Mouse (Mus musculus): ENCODE data around the gene Krt10. TPM values are rescaled to one million over a fixed set of nuclear protein-coding genes. Genes with fewer than 3 reads are reported as not detected.

The Krt10 gene
- polyA plus RNA-seq, 1 experiment from 2014 or later: 6.3 TPM

DNA sequence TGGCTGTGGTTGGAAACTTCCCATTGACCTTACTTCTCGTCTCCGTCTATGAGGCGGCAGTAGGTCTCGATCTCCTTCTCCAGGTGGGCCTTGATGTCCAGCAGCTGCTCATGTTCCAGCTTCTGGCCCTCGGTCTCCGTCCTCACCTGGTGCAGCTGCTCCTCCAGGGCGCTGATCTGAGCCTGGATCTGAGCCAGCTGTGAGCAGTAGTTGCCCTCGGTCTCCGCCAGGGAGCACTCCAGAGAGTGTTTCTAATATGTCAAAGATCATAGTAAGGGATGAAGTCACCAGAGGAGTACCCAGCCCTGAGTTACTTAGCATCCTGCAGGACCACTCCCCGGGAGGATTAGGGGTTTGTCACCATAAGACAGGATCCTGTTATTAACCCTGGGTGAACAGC lies 22.4 kb downstream of the Krt10 start:
- DNase-seq (peak; percentile 26), ATAC-seq (no peak)
- WGBS (ENCODE audit: insufficient replicate concordance): 45% methylated on average over 10 of the region's 10 CpGs
- Histone ChIP-seq H3K27ac (ENCODE audit: low read depth) (no peak overlapping the region), H3K9ac (replicated peaks) (no peak overlapping the region), H3K36me3 (replicated peaks; ENCODE audit: insufficient read depth, low read length) (no peaks in the 10 kb centered on the region), H3K4me2 (ENCODE audit: low read depth, low read length) (no peak overlapping the region), H3K27me3 (ENCODE audit: insufficient read depth, low read length) (0 out of 2 replicates have a peak, but pooled peaks cover 2% of the 10 kb centered on the region), H3K9me3 (ENCODE audit: low read length) (no peaks in the 10 kb centered on the region), H3K4me3 (ENCODE audit: low read depth, low read length) (no peak overlapping the region), H3K4me1 (ENCODE audit: insufficient read depth) (no peaks in the 10 kb centered on the region)
- TF ChIP-seq EP300 (IDR thresholded peaks at IDR 0.05; ENCODE audit: low read depth): no peak
- peak; percentile 22; the same call in 1 of the 2 replicates for TF ChIP-seq CTCF (IDR thresholded peaks at IDR 0.05; ENCODE audit: low read depth)

DNA sequence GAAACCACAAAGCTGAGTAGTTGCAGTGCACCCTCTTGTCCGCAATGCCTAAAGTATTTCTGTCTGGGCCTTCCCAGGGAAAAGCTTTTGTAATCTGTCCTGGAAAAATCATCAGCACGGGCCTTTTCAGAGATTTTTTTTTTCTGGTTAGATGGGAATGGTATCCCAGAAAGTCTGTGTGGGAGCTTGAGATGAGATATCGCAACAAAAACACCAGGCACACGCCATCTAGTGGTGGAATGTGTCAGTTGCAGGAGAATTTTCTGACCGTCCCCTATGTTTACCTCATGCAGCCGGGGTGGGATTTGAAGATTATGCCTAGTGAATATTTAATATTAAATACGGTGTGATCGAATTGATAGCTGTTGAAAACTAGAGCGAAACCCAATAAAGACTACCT lies 24.8 kb downstream of the Krt10 start:
- Histone ChIP-seq H3K27me3 (ENCODE audit: insufficient read depth, low read length) (0 out of 2 replicates have a peak, but pooled peaks cover 2% of the 10 kb centered on the region), H3K4me1 (ENCODE audit: insufficient read depth) (no peaks in the 10 kb centered on the region), H3K36me3 (replicated peaks; ENCODE audit: insufficient read depth, low read length) (no peaks in the 10 kb centered on the region), H3K9ac (replicated peaks) (no peak overlapping the region), H3K4me2 (ENCODE audit: low read depth, low read length) (no peak overlapping the region), H3K27ac (ENCODE audit: low read depth) (no peak overlapping the region), H3K4me3 (ENCODE audit: low read depth, low read length) (no peak overlapping the region), H3K9me3 (ENCODE audit: low read length) (no peaks in the 10 kb centered on the region)
- peak; percentile 75 for TF ChIP-seq CTCF (IDR thresholded peaks at IDR 0.05; ENCODE audit: low read depth)
- TF ChIP-seq EP300 (IDR thresholded peaks at IDR 0.05; ENCODE audit: low read depth): no peak
- DNase-seq (peak; percentile 31), ATAC-seq (no peak)
- WGBS (ENCODE audit: insufficient replicate concordance): 19% methylated on average over 9 of the region's 9 CpGs

DNA sequence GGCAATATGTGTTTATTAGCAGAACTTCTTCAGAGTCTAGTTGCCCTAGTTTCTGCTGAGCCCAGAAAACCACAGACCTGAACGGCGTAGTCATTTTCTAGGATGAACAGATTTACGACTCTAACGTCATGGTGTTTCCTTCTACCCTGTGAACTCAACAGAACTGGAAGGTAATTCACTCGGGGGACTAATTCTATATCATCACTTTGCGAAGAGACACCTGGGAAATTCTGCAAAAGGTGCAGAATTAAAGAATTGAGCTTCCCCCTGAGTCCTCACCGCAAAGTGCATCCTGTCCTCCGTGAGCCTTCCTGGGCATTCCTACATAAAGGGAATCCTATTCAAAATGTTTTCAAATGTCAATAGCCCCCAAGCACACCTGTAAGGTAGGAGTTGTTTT lies 27.7 kb downstream of the Krt10 start:
- H3K27ac ChIP-seq (ENCODE audit: low read depth): no peak overlapping the region
- H3K4me2 ChIP-seq (ENCODE audit: low read depth, low read length): no peak overlapping the region
- TF ChIP-seq EP300 (IDR thresholded peaks at IDR 0.05; ENCODE audit: low read depth): no peak
- TF ChIP-seq CTCF (IDR thresholded peaks at IDR 0.05; ENCODE audit: low read depth): no peak
- no peak overlapping the region for H3K4me3 ChIP-seq (ENCODE audit: low read depth, low read length)
- H3K36me3 ChIP-seq (replicated peaks; ENCODE audit: insufficient read depth, low read length): no peaks in the 10 kb centered on the region
- H3K9ac ChIP-seq (replicated peaks): no peak overlapping the region
- 59% methylated on average over 8 of the region's 8 CpGs for WGBS (ENCODE audit: insufficient replicate concordance)
- 0 out of 2 replicates have a peak, but pooled peaks cover 2% of the 10 kb centered on the region for H3K27me3 ChIP-seq (ENCODE audit: insufficient read depth, low read length)
- ATAC-seq: no peak
- DNase-seq: no peak
- H3K4me1 ChIP-seq (ENCODE audit: insufficient read depth): no peaks in the 10 kb centered on the region
- no peaks in the 10 kb centered on the region for H3K9me3 ChIP-seq (ENCODE audit: low read length)

DNA sequence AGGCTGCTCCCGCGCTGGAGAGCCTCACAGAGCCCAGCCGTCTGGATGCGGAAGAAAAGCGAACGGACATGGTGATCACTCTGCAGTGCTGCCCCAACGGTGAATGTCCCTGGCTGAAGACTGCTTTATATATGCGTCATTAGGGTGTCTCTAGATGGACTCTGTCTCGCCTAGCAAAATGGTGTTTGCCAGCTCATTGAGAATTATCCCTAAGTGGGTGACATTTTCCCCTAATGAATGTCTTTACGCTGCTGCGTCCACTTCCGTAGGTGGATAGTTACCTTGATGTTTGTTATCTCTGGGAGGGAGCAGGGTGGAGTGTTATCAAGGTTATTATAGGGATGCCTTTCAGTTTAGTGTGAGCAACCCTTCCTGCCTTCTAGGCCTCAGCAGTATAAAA lies 38.2 kb downstream of the Krt10 start, which contains the start of gene Krt27:
Krt27 (minus strand) TSS at position 101 of the 400 bp plus-strand sequence.
- Histone ChIP-seq H3K27me3 (ENCODE audit: insufficient read depth, low read length) (no peaks in the 10 kb centered on the region), H3K9me3 (ENCODE audit: low read length) (no peaks in the 10 kb centered on the region), H3K4me1 (ENCODE audit: insufficient read depth) (no peaks in the 10 kb centered on the region), H3K4me2 (ENCODE audit: low read depth, low read length) (no peak within 1 kb of the TSS), H3K27ac (ENCODE audit: low read depth) (no peak within 1 kb of the TSS), H3K9ac (replicated peaks) (no peak within 1 kb of the TSS), H3K36me3 (replicated peaks; ENCODE audit: insufficient read depth, low read length) (no peaks in the 10 kb centered on the region), H3K4me3 (ENCODE audit: low read depth, low read length) (no peak within 1 kb of the TSS)
- DNase-seq (no peak), ATAC-seq (no peak)
- 78% methylated on average over 12 of the region's 12 CpGs for WGBS (ENCODE audit: insufficient replicate concordance)
- TF ChIP-seq CTCF (IDR thresholded peaks at IDR 0.05; ENCODE audit: low read depth): no peak
- no peak for TF ChIP-seq EP300 (IDR thresholded peaks at IDR 0.05; ENCODE audit: low read depth)

DNA sequence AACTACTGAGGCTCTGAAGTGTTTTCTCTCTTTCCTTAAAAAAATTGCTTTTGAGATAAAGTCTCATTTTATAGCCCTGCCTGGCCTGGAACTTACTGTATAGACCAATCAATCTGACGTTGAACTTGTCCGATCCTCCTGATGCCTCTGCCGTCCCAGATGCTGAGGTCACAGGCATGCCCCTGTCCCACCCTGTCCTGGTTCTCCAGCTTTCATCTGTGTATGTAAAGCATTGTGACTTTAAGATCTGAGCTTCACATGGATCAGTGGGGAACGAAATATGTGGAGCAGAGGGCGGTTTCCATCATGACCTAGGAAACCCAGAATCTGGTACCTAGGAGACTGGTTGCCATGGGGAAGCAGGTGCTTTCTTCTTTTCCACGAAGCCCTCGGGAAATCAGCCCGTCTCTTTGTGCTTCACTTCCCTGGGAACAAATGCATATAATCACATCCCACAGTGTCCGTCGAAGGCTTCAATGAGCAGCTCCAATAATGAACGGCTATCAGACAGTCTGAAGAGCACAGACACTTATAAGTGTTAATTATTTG lies 49.8 kb downstream of the Krt10 start:
- ATAC-seq (no peak), DNase-seq (no peak)
- TF ChIP-seq CTCF (IDR thresholded peaks at IDR 0.05; ENCODE audit: low read depth): no peak
- no peak for TF ChIP-seq EP300 (IDR thresholded peaks at IDR 0.05; ENCODE audit: low read depth)
- no peak overlapping the region for H3K27ac ChIP-seq (ENCODE audit: low read depth)
- WGBS (ENCODE audit: insufficient replicate concordance): 71% methylated on average over 11 of the region's 11 CpGs
- no peaks in the 10 kb centered on the region for H3K36me3 ChIP-seq (replicated peaks; ENCODE audit: insufficient read depth, low read length)
- H3K27me3 ChIP-seq (ENCODE audit: insufficient read depth, low read length): no peaks in the 10 kb centered on the region
- H3K4me2 ChIP-seq (ENCODE audit: low read depth, low read length): no peak overlapping the region
- no peak overlapping the region for H3K4me3 ChIP-seq (ENCODE audit: low read depth, low read length)
- H3K4me1 ChIP-seq (ENCODE audit: insufficient read depth): no peaks in the 10 kb centered on the region
- H3K9ac ChIP-seq (replicated peaks): no peak overlapping the region
- H3K9me3 ChIP-seq (ENCODE audit: low read length): no peaks in the 10 kb centered on the region

DNA sequence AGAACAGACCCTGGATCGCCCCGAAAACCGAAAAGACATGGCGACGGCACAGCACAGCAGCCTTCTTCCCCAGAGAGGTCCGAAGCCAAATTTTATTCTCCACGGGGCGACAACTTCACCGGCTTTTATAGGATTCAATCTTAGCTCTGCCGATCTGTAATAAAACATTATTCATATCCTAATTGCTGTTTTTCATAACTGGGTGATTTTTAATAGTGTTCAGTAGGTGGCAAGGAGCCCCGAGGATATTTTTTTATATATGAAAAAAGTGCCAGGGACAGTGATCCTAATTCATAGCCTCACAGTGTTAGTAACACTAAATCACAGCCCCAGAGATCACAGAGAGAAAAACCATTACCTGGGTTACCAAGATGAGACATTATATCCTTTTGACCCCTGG lies 51.3 kb downstream of the Krt10 start, which contains the start of gene Krt26:
Krt26 (minus strand) TSS at position 101 of the 400 bp plus-strand sequence.
- no peaks in the 10 kb centered on the region for H3K36me3 ChIP-seq (replicated peaks; ENCODE audit: insufficient read depth, low read length)
- no peak for ATAC-seq

More for the DNA sequence above, 51.3 kb downstream of the Krt10 start, which contains the start of gene Krt26:
- Histone ChIP-seq H3K27ac (ENCODE audit: low read depth) (no peak within 1 kb of the TSS), H3K27me3 (ENCODE audit: insufficient read depth, low read length) (no peaks in the 10 kb centered on the region), H3K9me3 (ENCODE audit: low read length) (no peaks in the 10 kb centered on the region), H3K4me3 (ENCODE audit: low read depth, low read length) (no peak within 1 kb of the TSS), H3K4me2 (ENCODE audit: low read depth, low read length) (no peak within 1 kb of the TSS), H3K9ac (replicated peaks) (no peak within 1 kb of the TSS), H3K4me1 (ENCODE audit: insufficient read depth) (no peaks in the 10 kb centered on the region)
- TF ChIP-seq CTCF (IDR thresholded peaks at IDR 0.05; ENCODE audit: low read depth) (no peak), EP300 (IDR thresholded peaks at IDR 0.05; ENCODE audit: low read depth) (no peak)
- DNase-seq: no peak
- 86% methylated on average over 11 of the region's 11 CpGs for WGBS (ENCODE audit: insufficient replicate concordance)

Other genes starting within 250 kb of the Krt10 start
- gene Ccr7, start 234.3 kb downstream of the Krt10 start, polyA plus RNA-seq (2015; fragmentation: Nextera tagmentation; extraction: Ambion mirVana): 1.5 and 1.6 TPM in 2 replicates
- 57.4 and 61.0 TPM in 2 replicates for gene Smarce1, start 158.3 kb downstream of the Krt10 start, polyA plus RNA-seq (2015; fragmentation: Nextera tagmentation; extraction: Ambion mirVana)
- 0.39 and 0.55 TPM in 2 replicates for gene Krt222, start 145.3 kb downstream of the Krt10 start, polyA plus RNA-seq (2015; fragmentation: Nextera tagmentation; extraction: Ambion mirVana)
- gene Krt24, start 104.1 kb downstream of the Krt10 start, polyA plus RNA-seq (2015; fragmentation: Nextera tagmentation; extraction: Ambion mirVana): not detected in 2 replicates
- gene Krt25, start 66.4 kb downstream of the Krt10 start, polyA plus RNA-seq (2015; fragmentation: Nextera tagmentation; extraction: Ambion mirVana): 0.11 and 0.14 TPM in 2 replicates
- gene Krt26, start 51.4 kb downstream of the Krt10 start, polyA plus RNA-seq (2015; fragmentation: Nextera tagmentation; extraction: Ambion mirVana): not detected in 2 replicates
- gene Krt27, start 38.3 kb downstream of the Krt10 start, polyA plus RNA-seq (2015; fragmentation: Nextera tagmentation; extraction: Ambion mirVana): not detected in 2 replicates
- not detected in 2 replicates for gene Krt28, start 14.5 kb downstream of the Krt10 start, polyA plus RNA-seq (2015; fragmentation: Nextera tagmentation; extraction: Ambion mirVana)
- not detected in 2 replicates for gene Krt12, start 32.9 kb upstream of the Krt10 start, polyA plus RNA-seq (2015; fragmentation: Nextera tagmentation; extraction: Ambion mirVana)
- gene Krt20, start 48.8 kb upstream of the Krt10 start, polyA plus RNA-seq (2015; fragmentation: Nextera tagmentation; extraction: Ambion mirVana): 13.3 and 14.5 TPM in 2 replicates
- 15.7 and 16.5 TPM in 2 replicates for gene Krt23, start 103.8 kb upstream of the Krt10 start, polyA plus RNA-seq (2015; fragmentation: Nextera tagmentation; extraction: Ambion mirVana)
- not detected in 2 replicates for gene Krt39, start 132.0 kb upstream of the Krt10 start, polyA plus RNA-seq (2015; fragmentation: Nextera tagmentation; extraction: Ambion mirVana)
- gene Krt40, start 153.8 kb upstream of the Krt10 start, polyA plus RNA-seq (2015; fragmentation: Nextera tagmentation; extraction: Ambion mirVana): not detected in 2 replicates
- gene Krtap3-3, start 161.5 kb upstream of the Krt10 start, polyA plus RNA-seq (2015; fragmentation: Nextera tagmentation; extraction: Ambion mirVana): not detected in 2 replicates
- not detected in 2 replicates for gene Krtap3-2, start 167.5 kb upstream of the Krt10 start, polyA plus RNA-seq (2015; fragmentation: Nextera tagmentation; extraction: Ambion mirVana)
- gene Gm11939, start 170.1 kb upstream of the Krt10 start, polyA plus RNA-seq (2015; fragmentation: Nextera tagmentation; extraction: Ambion mirVana): not detected in 2 replicates
- gene Krtap3-1, start 177.3 kb upstream of the Krt10 start, polyA plus RNA-seq (2015; fragmentation: Nextera tagmentation; extraction: Ambion mirVana): not detected in 2 replicates
- gene Krtap1-5, start 191.7 kb upstream of the Krt10 start, polyA plus RNA-seq (2015; fragmentation: Nextera tagmentation; extraction: Ambion mirVana): not detected in 2 replicates
- not detected in 2 replicates for gene Krtap1-4, start 194.3 kb upstream of the Krt10 start, polyA plus RNA-seq (2015; fragmentation: Nextera tagmentation; extraction: Ambion mirVana)
- not detected in 2 replicates for gene Krtap1-3, start 202.0 kb upstream of the Krt10 start, polyA plus RNA-seq (2015; fragmentation: Nextera tagmentation; extraction: Ambion mirVana)
- not detected in 2 replicates for gene Krtap9-3, start 208.7 kb upstream of the Krt10 start, polyA plus RNA-seq (2015; fragmentation: Nextera tagmentation; extraction: Ambion mirVana)
- not detected in 2 replicates for gene Gm11938, start 213.9 kb upstream of the Krt10 start, polyA plus RNA-seq (2015; fragmentation: Nextera tagmentation; extraction: Ambion mirVana)
- not detected in 2 replicates for gene Gm11937, start 220.8 kb upstream of the Krt10 start, polyA plus RNA-seq (2015; fragmentation: Nextera tagmentation; extraction: Ambion mirVana)
- not detected in 2 replicates for gene Krtap2-4, start 225.5 kb upstream of the Krt10 start, polyA plus RNA-seq (2015; fragmentation: Nextera tagmentation; extraction: Ambion mirVana)
- not detected in 2 replicates for gene Gm11562, start 231.1 kb upstream of the Krt10 start, polyA plus RNA-seq (2015; fragmentation: Nextera tagmentation; extraction: Ambion mirVana)
- gene Krtap4-1, start 238.9 kb upstream of the Krt10 start, polyA plus RNA-seq (2015; fragmentation: Nextera tagmentation; extraction: Ambion mirVana): not detected in 2 replicates
- gene Krtap4-2, start 245.7 kb upstream of the Krt10 start, polyA plus RNA-seq (2015; fragmentation: Nextera tagmentation; extraction: Ambion mirVana): not detected in 2 replicates

All from liver, postnatal 0 days (tissue).